ENCODE assay signal across 8 mouse cellular contexts in the genomic region with DNA sequence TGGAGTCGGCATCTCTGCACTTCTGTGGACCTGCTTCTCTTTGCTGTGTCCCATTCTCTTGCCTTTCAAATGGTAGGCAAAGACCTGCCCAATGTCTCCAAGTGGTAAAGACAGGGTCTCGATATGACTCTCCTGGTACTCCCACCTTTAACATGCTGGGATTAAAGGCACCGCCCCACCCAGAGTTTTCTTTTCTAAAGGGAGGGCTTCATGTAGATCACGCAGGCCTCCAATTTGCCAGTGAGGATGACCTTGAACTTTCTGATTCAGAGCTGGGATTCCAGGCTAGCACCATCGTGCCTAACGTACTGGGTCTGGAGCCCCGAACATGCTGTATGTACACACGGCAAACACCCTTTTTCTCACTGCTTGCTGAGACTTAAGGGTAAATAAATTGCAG. TPM values are rescaled to one million over a fixed set of nuclear protein-coding genes. Genes with fewer than 3 reads are reported as not detected.
DNase-seq lines count a peak whose midpoint lies in the region; ATAC-seq and TF ChIP-seq lines count a peak whose summit lies in the region.

No protein-coding gene starts in this region.

- peak overlapping the region; percentile 64 for H3K4me3 ChIP-seq in lung, embryonic 16.5 days (ENCODE audit: low read length)
- H3K4me3 ChIP-seq in cortical plate, adult 2 months (ENCODE audit: insufficient read depth, low read length) = peak overlapping the region; percentile 39
- peak overlapping the region; percentile 63 for H3K4me3 ChIP-seq in intestine, embryonic 15.5 days (replicated peaks)
- H3K4me3 ChIP-seq in small intestine, adult 2 months (ENCODE audit: low read depth, low read length) = peak overlapping the region; percentile 77

- TF ChIP-seq POLR2A in cortical plate, adult 2 months (IDR thresholded peaks at IDR 0.05; ENCODE audit: extremely low read depth, insufficient read depth, low read length) = no peak
- no peak for TF ChIP-seq POLR2A in small intestine, adult 2 months (IDR thresholded peaks at IDR 0.05; ENCODE audit: low read depth, low read length)

- peak overlapping the region; percentile 85 for H3K9ac ChIP-seq in lung, embryonic 16.5 days (ENCODE audit: low read length)
- H3K9ac ChIP-seq in intestine, embryonic 15.5 days = peak overlapping the region; percentile 81

- peaks cover 30% of the 10 kb centered on the region for H3K4me1 ChIP-seq in lung, embryonic 16.5 days (replicated peaks; ENCODE audit: control insufficient read depth, insufficient read depth, low read length)
- peaks cover 5% of the 10 kb centered on the region for H3K4me1 ChIP-seq in cortical plate, adult 2 months (ENCODE audit: control insufficient read depth, insufficient read depth, low read length)
- peaks cover 8% of the 10 kb centered on the region; the same call in 1 of the 2 replicates for H3K4me1 ChIP-seq in intestine, embryonic 15.5 days (replicated peaks)
- peaks cover 2% of the 10 kb centered on the region; the same call in 1 of the 2 replicates for H3K4me1 ChIP-seq in small intestine, adult 2 months (ENCODE audit: control insufficient read depth, insufficient read depth, insufficient read length, low read length)

- no peak for DNase-seq in lung, postnatal 25 days (ENCODE audit: low spot score)
- DNase-seq in embryo, embryonic 10.5 days (ENCODE audit: low spot score) = no peak
- DNase-seq in thymus, postnatal 10 days (ENCODE audit: low spot score in 2 of 2) = no peak
- DNase-seq in thymus, postnatal 0 days (ENCODE audit: low spot score) = no peak

- no peaks in the 10 kb centered on the region; the same call in 1 of the 2 replicates for H3K36me3 ChIP-seq in lung, embryonic 16.5 days (ENCODE audit: control insufficient read depth, insufficient read depth, low read length)
- H3K36me3 ChIP-seq in intestine, embryonic 15.5 days = no peaks in the 10 kb centered on the region
- H3K36me3 ChIP-seq in small intestine, adult 2 months (ENCODE audit: control insufficient read depth, insufficient read depth, low read length) = no peaks in the 10 kb centered on the region

- H3K27me3 ChIP-seq in lung, embryonic 16.5 days (ENCODE audit: control insufficient read depth, insufficient read depth, low read depth, low read length) = no peaks in the 10 kb centered on the region
- H3K27me3 ChIP-seq in intestine, embryonic 15.5 days (replicated peaks) = no peaks in the 10 kb centered on the region
- no peaks in the 10 kb centered on the region for H3K27me3 ChIP-seq in small intestine, adult 2 months (ENCODE audit: control insufficient read depth, insufficient read depth, low read length)

- H3K27ac ChIP-seq in lung, embryonic 16.5 days (ENCODE audit: low read length) = peak overlapping the region; percentile 97
- no peak overlapping the region for H3K27ac ChIP-seq in cortical plate, adult 2 months (ENCODE audit: insufficient read depth, low read length)
- peak overlapping the region; percentile 98 for H3K27ac ChIP-seq in intestine, embryonic 15.5 days
- peak overlapping the region; percentile 75 for H3K27ac ChIP-seq in small intestine, adult 2 months (ENCODE audit: insufficient read depth, low read depth, low read length)

- no peak for ATAC-seq in lung, embryonic 16.5 days (ENCODE audit: low read depth)
- no peak for ATAC-seq in intestine, embryonic 15.5 days

- no peak for TF ChIP-seq CTCF in cortical plate, adult 2 months (IDR thresholded peaks at IDR 0.05; ENCODE audit: extremely low read depth, insufficient read depth, low read length)
- TF ChIP-seq CTCF in small intestine, adult 2 months (IDR thresholded peaks at IDR 0.05; ENCODE audit: extremely low read depth, insufficient read length, insufficient replicate concordance, low read depth, low read length) = no peak

- peak overlapping the region; percentile 79 for H3K4me2 ChIP-seq in lung, embryonic 16.5 days (ENCODE audit: low read depth, low read length)
- H3K4me2 ChIP-seq in intestine, embryonic 15.5 days (replicated peaks) = peak overlapping the region; percentile 89

- 4% methylated on average over 8 of the region's 8 CpGs for WGBS in lung, embryonic 16.5 days
- 2% methylated on average over 8 of the region's 8 CpGs for WGBS in intestine, embryonic 15.5 days
- 3% methylated on average over 8 of the region's 8 CpGs for WGBS in small intestine, adult 2 months

- H3K9me3 ChIP-seq in lung, embryonic 16.5 days (ENCODE audit: control insufficient read depth, low read length) = no peaks in the 10 kb centered on the region
- no peaks in the 10 kb centered on the region for H3K9me3 ChIP-seq in intestine, embryonic 15.5 days

RNA-seq across cellular contexts. Expression of a gene that starts 6.1 kb away (rescaled TPM):
- polyA plus RNA-seq in lung, embryonic 16.5 days (2015; fragmentation: Nextera tagmentation; extraction: Ambion mirVana) = 350 and 369 TPM in 2 replicates
- polyA plus RNA-seq in cortical plate, adult 2 months (2012; rRNA removed) = 153 and 167 TPM in 2 replicates
- 437 and 494 TPM in 2 replicates for polyA plus RNA-seq in intestine, embryonic 15.5 days (2015; fragmentation: Nextera tagmentation; extraction: Ambion mirVana)
- 19.2 and 40.4 TPM in 2 replicates for polyA plus RNA-seq in small intestine, adult 2 months (2012; rRNA removed)
- 418 and 429 TPM in 2 replicates for polyA plus RNA-seq in thymus, postnatal 0 days (2015; fragmentation: Nextera tagmentation; extraction: Ambion mirVana)

RNA-seq across cellular contexts. Expression of a gene that starts 14.2 kb away (rescaled TPM):
- polyA plus RNA-seq in lung, embryonic 16.5 days (2015; fragmentation: Nextera tagmentation; extraction: Ambion mirVana) = 14.2 and 16.7 TPM in 2 replicates
- 2.2 and 2.4 TPM in 2 replicates for polyA plus RNA-seq in cortical plate, adult 2 months (2012; rRNA removed)
- 10.6 and 11.1 TPM in 2 replicates for polyA plus RNA-seq in intestine, embryonic 15.5 days (2015; fragmentation: Nextera tagmentation; extraction: Ambion mirVana)
- 4.9 and 7.8 TPM in 2 replicates for polyA plus RNA-seq in small intestine, adult 2 months (2012; rRNA removed)
- polyA plus RNA-seq in thymus, postnatal 0 days (2015; fragmentation: Nextera tagmentation; extraction: Ambion mirVana) = 3.5 and 3.7 TPM in 2 replicates

RNA-seq across cellular contexts. Expression of a gene that starts 14.6 kb away (rescaled TPM):
- polyA plus RNA-seq in lung, embryonic 16.5 days (2015; fragmentation: Nextera tagmentation; extraction: Ambion mirVana) = 29.4 and 32.9 TPM in 2 replicates
- 50.8 and 51.9 TPM in 2 replicates for polyA plus RNA-seq in cortical plate, adult 2 months (2012; rRNA removed)
- polyA plus RNA-seq in intestine, embryonic 15.5 days (2015; fragmentation: Nextera tagmentation; extraction: Ambion mirVana) = 20.9 and 24.7 TPM in 2 replicates
- 7.5 and 8.3 TPM in 2 replicates for polyA plus RNA-seq in small intestine, adult 2 months (2012; rRNA removed)
- 13.6 and 15.4 TPM in 2 replicates for polyA plus RNA-seq in thymus, postnatal 0 days (2015; fragmentation: Nextera tagmentation; extraction: Ambion mirVana)

RNA-seq across cellular contexts. Expression of a gene that starts 30.2 kb away (rescaled TPM):
- 32.0 and 33.5 TPM in 2 replicates for polyA plus RNA-seq in lung, embryonic 16.5 days (2015; fragmentation: Nextera tagmentation; extraction: Ambion mirVana)
- 18.9 and 19.5 TPM in 2 replicates for polyA plus RNA-seq in cortical plate, adult 2 months (2012; rRNA removed)
- 59.8 and 70.4 TPM in 2 replicates for polyA plus RNA-seq in intestine, embryonic 15.5 days (2015; fragmentation: Nextera tagmentation; extraction: Ambion mirVana)
- polyA plus RNA-seq in small intestine, adult 2 months (2012; rRNA removed) = 81.4 and 175 TPM in 2 replicates
- 28.8 and 29.5 TPM in 2 replicates for polyA plus RNA-seq in thymus, postnatal 0 days (2015; fragmentation: Nextera tagmentation; extraction: Ambion mirVana)
